Mouse (Mus musculus) mouse trophoblast stem cell (cell line): ENCODE results near the gene Olfr1151.

Experiments used
- in situ Hi-C, 2 experiments: fragments of 300-500 bp; cut with MseI, MboI; formaldehyde crosslinking; loops; 2 replicates in 1 of 2; 3 replicates in 1 of 2; pipeline ENCODE4 v1.15.1; 2025

Olfr1151 gene

GRCm38 (mm10) chr2:87855562-87855961, at the start of gene Olfr1151:
Gene Olfr1151 (plus strand): TSS chr2:87855862.
- in situ Hi-C loops = no loop called here

DNA sequence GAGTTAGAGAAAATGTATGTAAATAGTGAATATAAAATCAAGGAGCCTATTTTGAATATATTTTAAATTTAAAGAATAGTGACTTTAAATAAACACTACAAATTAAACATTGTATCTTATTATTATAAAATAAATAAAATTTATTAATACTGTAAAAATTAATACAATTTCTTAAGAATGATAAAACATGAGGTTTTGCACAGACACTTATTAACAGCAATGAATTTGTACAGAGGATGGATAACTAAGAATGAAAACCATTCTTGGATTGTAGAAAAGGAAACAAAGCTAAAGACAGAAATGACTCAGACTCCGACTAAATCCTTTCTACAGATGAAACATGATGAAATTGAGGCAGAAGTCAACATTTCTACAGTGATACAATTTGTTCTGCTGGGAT, 46.1 kb upstream of the Olfr1151 start, which contains the start of gene Olfr1145:
Gene Olfr1145, plus strand, starts transcription at position 301 of the 400 bp plus-strand sequence.
- in situ Hi-C loops = no loop called here

- in situ Hi-C loops = no loop called here
Measured at GRCm38 (mm10) chr2:87830233-87830632, 25.4 kb upstream of the Olfr1151 start, which contains the start of gene Olfr1148. Gene Olfr1148 (plus strand): TSS chr2:87830533.

DNA sequence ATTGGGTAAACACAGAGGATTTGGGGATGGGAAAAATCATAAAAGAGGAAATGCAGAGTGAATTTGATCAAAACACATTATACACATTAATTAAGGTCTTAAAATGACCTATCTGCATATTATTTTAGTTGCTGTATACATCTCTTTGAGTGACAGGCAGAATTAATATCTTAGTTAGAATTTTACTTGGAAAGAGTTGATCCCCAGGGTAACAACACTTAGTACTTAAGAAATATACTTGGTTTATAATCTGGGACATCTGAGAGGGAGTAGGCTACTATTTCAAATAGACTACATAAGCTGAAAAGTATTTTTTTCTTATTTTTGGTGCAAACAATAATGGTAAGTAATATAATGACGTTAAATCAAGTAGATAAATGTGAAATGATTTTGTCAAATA, 12.0 kb upstream of the Olfr1151 start, which contains the start of gene Olfr1150-ps1:
Gene Olfr1150-ps1, plus strand, starts transcription at position 301 of the 400 bp plus-strand sequence.
- in situ Hi-C loops = no loop called here

- in situ Hi-C loops = no loop called here
Measured at GRCm38 (mm10) chr2:87866192-87866591, 10.5 kb downstream of the Olfr1151 start, which contains the start of gene Olfr1152. Gene Olfr1152 (plus strand): TSS chr2:87866492.

DNA sequence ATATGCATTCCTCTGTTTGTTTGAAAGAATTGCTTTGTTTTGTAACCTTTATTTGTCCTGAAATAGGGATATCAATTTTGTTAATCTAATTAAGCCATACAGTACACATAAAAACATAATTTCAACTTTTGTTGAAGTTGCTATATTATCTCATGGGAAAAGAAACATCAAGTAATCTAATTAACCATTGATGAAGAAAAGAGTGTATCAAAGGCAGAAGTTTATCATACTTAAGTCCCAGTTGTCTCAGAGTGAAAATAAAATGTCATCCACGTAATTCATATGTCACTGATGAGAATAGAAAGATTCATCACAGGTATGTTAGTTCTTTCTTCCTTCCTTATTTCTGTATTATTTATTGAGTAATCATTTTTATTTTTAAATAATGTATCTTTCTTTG, 39.0 kb downstream of the Olfr1151 start, which contains the start of gene Olfr1153:
Gene Olfr1153, plus strand, starts transcription at position 301 of the 400 bp plus-strand sequence.
- in situ Hi-C loops = no loop called here

DNA sequence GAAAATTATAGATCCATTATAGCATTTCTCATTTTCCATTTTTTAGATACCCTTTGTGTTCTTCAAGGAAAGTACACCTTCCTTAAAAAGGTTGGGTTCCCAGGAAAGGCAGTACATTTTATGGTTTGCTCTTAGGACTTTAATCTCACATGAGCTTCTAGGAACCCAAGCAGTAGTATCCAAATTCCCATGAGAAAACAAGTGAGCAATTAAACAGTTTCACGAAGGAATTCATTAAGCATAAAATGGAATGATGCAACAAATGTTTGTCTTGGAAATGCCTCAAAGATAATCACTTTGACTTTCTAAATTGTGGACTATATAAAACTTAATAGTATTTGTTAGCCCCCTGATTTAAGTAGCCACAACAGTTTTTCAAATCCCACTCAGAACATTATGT, 49.4 kb downstream of the Olfr1151 start, which contains the start of gene Olfr1154:
Gene Olfr1154, minus strand, starts transcription at position 101 of the 400 bp plus-strand sequence.
- in situ Hi-C loops = no loop called here
